Mouse (Mus musculus) gastrocnemius, adult 18-20 months (tissue): ENCODE results near the gene Mpp6. TPM values are rescaled to one million over a fixed set of nuclear protein-coding genes. Genes with fewer than 3 reads are reported as not detected.

Source experiments
- DNase-seq: peaks from one replicate; pipeline ENCODE4 v3.0.0; 2021; ENCODE audit warnings: low spot score
- total RNA-seq, 2 experiments: library from RNA; stranded (reverse); gene quantifications; 2 replicates each; pipeline ENCODE4 v1.2.3; 2021

Gene Mpp6
- total RNA-seq, 2 experiments from 2014 or later = 118 to 119 TPM

DNA sequence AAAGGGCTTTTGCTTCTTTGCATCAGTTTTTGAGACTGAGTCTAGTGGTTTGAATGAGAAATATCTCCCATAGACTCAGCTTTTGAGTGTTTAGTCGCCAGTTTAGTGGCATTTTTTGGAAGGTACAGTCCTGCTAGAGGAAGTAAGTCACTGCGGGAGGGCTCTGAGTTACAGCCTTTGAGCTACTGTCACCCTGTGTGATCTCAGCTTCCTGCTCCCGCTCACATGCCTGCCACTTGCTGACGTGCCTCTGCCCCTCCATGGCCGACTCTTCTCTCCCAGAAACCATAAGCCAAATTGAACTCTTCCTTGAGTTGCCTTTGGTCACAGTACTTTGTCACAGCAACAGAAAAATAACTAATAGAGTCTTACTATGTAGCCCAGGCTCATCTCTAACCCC is 112.9 kb downstream of the Mpp6 start:
- DNase-seq = no peak

DNA sequence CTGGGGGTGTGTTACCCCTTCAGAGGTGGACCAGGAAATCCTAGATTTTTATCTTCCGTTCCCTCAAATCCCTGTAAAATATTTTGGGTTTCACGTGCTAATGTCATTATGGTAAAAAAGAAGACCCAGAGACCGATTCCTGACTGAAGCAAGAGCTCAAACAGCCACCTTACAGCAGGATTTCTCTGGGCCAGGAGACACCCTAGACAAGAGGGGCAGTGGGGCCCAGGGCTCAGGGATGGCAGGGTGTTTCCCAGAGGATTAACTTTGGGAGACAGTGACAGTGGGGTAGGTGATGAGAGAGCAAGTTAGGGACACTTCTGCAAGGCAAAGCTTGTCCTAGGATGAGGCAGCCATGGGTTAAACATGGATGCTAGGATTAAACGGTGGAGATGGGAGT is 113.6 kb downstream of the Mpp6 start:
- no peak for DNase-seq

DNA sequence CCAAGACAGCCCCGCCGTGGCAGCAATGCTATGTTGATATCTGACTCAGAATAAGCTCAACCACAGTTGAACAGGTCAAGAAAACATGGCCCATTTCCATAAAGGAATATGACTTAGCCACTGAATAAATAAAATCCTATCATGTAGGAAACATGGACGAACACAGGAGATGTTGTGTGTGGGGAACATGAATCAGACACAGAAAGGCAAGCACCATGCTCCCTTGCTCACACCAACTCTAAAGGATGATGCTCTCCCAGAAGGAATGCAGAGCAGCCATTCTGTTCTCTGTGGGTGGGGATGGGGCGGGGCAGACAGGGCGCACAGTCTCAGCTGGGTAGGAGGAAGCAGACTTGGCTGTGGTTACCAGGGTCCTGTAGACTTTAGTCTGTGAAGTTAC is 115.2 kb downstream of the Mpp6 start:
- DNase-seq = no peak

DNA sequence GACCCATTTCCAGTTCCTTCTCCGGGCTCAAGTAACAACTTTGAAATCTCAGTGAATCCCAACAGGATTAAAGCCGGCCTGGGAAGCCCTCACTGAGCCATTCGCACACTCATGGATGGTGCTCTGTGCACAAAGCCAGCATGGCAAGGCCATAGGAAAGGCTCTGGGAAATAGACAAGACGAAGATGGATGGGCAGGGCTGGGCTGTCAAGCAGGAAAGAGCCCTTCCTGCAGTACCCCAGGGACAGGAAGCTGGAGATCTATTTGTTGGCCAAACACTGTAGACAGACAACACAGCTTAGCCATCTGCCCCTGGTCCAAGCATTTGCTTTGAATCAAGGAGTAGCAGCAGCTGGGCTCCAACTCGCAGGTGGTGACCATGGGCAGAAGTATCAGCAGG is 118.1 kb downstream of the Mpp6 start:
- no peak for DNase-seq

DNA sequence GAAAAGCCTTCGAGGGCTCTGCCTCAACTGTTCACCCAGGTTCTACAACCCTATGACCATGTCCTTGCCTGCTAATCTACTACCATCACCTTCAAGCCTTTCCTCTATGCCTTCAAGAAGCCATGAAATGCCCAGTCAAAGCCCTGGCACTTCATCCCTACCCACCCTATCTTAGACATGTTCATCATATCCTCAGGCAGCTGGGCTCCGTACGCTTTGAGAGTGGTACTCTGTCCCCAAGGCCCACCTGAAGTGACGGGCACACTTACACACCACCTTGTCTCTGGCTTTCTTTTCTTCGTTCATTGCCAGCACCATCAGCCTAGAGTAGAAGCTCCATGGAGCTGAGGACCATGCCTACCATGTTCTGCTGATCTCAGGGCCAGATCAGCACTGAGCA is 121.2 kb downstream of the Mpp6 start:
- no peak for DNase-seq

DNA sequence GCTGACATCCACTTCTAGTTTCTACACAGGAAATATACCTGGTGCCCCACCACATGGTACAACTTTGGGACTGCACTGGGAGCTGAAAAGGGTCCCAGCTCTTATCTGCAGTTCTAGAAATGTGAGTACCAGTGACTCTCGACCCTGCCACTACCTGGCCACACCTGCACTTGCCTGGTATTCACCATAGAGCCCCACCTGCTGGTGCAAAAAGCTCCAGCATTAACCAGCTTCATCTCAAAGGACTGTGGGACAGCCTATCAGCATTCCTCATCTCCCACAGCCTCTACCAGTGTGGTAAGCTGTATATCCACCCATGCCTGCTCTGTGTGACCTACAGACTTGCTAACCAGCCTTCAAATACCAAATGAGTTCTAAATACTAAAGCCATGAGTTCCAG is 122.9 kb downstream of the Mpp6 start:
- no peak for DNase-seq

DNA sequence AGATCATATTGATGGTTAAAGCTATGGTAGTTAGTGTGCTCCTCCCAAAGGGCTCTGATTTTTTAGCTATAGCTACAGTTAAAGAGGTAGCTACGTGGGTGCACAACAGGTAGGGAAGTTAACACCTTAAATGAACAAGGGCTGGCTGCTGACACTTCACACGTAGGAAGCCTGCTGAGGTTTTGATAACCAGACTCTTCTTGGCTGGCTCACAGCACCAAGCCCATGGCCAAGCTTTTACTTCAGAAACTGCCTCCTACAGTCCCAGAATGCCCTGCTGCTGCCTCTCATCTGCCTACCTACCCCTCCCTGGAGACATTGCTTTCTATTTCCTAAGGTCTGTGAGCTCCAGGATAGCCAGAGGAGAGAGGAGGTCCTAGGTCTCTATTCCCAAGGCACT is 127.9 kb downstream of the Mpp6 start:
- DNase-seq = no peak

DNA sequence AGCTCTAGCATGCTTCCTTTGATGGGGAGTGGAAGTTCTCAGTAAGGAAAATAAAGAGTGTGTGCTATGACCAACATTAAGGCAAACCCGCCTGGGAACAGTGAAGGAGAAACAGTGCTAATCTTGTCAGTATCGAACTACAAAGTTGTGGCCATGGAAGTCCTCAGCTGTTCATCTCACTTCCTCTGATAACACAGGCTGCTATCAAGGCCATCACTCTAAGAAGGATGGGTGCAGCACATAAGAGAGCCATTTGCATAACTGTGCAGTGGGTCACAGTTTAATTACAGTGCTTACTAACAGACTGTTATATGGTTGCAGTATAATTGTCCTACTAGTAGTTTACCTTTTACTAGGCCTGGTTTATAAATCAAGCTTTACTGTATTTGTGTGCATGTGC is 129.9 kb downstream of the Mpp6 start:
- DNase-seq = no peak

DNA sequence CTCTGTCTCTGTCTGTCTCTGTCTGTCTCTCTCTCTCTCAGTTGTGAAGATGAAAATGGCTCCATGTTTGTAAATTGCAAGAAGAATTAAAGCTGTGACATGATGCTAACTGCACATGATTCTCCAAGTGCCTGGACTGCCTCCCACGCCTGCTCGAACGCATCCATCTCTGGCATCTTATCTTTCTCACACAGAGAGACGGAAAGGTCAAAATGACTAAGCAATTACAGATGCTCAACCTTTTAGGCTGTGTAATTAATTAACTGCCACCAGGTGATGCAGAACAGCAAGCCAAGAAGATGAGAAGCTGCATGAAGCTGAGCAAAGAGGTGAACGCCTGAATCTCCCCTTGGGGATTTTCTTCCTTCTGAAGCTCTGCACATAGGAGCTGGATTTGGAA is 130.4 kb downstream of the Mpp6 start:
- DNase-seq = no peak

DNA sequence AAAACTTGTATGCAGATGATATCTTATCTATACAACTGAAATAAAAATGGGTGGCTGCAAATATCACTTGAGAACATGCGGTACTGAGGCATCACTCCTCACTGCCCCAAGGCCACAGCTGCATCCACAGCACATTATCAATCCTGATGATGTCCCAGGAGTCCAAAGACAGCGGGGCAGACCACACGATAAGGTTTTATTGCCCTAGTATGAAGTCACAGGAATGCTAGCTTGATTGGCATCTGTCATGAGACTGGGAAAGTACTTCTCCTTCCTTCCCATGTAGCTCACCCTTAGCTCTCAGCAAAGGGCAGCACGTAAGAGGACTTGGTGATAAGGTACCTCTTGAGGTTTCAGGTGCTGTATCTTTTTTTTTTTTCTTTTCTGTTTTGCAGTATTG is 134.1 kb downstream of the Mpp6 start:
- DNase-seq = no peak

DNA sequence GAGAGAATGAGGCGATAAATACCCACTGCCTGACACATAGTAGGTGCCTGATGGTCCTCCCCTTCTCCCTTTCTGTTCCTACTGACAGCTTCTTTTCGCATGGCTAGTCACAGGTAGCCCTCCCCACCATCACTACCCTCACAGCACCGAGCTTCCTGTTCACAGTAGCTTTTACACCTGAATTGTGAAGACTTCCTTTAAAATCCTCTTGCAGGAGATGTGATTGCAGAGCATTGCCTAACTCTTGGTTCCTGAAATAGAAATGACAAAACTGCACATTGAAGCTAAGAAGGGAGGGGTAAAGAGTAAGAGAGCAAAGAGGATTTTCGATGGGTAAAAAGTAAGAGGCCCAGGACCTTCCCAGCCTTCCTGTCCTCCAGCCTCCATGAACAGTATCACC is 134.9 kb downstream of the Mpp6 start:
- no peak for DNase-seq

DNA sequence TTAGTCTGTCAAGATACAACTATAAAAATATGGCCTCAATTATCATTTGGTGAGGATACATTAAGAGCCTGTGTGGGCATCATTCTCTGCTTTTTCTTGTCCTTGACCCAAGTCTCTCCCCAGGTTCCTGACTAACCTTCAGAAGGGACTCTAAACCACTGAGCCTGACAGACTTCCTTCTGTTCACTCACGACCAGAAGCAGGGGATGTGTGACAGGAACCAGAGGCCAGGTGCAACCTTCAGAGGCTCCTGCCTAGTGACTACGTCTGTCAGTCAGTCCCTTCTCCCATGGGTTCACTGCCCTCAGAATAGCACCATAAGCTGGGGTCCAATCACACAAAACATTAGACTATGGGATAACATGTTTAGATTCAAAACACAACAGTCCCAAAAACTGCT is 137.3 kb downstream of the Mpp6 start:
- DNase-seq = no peak

DNA sequence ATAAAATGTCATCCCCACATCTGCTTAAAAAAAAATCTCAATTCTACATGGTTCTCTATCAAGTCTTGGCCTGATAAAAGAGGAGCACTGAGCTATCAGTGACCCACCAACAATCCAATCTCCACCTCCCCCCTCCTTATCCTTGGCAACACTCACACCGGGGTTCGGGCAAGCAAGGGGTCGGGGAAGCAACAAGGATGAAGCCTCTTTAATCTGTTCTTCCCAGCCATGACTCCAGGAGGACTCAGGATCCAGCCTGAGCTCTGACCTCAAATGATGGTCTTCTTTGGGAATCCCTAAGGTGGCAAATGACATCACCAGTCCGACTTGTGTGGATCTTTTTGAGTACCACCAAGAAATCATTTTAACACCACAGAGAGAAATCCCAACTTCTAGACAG is 137.8 kb downstream of the Mpp6 start:
- DNase-seq = no peak

Other genes with a start within 250 kb of the Mpp6 start
- gene Gsdme, start 153.6 kb downstream of the Mpp6 start, total RNA-seq = under 1 TPM; 0.14 to 0.69 TPM